Mouse (Mus musculus): ENCODE data around the gene Vkorc1.
A peak's percentile ranks its signal among the peaks of the same experiment; 100 is the strongest.
"Not testable (repeated sequence)": the region's sequence is repeated elsewhere in the genome, so short reads cannot be mapped to it uniquely, and the experiment has no call there.

Vkorc1 gene

DNA sequence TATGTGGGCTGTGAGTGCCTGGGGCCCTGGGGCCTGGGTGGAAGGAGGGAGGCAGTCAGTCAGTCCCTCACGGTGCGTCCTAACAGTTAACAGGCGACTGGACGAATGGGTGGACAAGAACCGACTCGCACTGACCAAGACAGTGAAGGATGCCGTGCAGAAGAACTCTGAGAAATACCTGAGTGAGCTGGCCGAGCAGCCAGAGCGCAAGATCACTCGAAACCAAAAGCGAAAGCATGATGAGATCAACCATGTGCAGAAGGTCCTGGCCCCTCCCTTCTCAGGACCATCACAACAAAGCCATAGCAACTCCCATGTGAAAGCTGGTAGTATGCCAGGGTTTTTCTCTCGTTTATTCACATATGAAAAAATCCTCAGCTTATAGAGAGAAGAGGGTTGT lies 19.9 kb upstream of the Vkorc1 start:
- DNase-seq (ENCODE audit: low spot score): no peak

DNA sequence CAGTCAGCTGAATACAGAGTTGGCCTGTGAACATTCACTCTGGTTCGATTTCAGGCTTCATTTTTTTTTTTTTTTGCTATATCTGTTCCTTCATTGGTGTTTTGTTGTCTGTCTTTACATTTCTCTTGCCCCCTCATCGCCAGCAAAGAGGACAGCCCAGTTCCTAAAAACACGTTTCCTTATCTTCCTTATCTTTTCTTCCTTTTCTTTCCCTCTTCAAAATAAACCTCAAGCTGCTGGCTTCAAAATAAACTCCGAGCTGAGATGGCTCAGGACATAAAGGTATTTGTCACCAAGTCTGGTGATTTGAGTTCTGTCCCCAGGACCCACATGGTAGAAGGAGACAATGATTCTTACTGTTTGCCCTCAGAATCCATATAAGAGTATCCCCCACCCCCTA lies 17.5 kb upstream of the Vkorc1 start:
- DNase-seq (ENCODE audit: low spot score): no peak

DNA sequence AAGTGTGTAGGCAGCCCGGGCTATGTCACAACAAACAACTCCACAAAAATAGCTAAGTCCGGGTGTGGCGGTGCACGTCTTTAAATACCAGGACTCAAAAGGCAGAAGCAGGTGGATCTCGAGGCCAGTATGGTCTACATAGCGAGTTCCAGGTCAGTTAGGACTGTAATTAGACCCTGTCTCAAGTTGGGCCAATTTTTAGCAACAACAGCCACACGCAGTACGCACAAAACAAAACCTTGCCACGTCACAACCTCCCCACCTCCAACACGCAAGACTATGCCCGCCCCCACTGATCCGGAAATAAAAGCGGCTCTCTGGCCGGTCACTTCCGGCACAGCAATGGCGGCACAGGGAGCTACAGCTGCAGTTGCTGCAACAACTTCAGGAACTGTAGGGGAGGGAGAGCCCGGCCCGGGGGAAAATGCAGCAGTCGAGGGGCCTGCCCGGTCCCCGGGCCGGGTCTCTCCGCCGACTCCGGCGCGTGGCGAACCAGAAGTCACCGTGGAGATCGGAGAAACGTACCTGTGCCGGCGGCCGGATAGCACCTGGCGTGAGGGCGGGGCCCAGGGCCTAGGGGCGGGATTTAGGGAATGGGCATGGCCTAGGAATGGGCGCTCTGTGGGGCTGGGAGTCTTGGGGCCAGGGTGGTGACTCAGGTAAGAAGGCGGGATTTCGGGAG lies 16.9 kb upstream of the Vkorc1 start, which contains the start of gene Kat8:
Gene Kat8 (plus strand): TSS at position 327 of the 682 bp plus-strand sequence.
- DNase-seq (ENCODE audit: low spot score): peak; percentile 91

DNA sequence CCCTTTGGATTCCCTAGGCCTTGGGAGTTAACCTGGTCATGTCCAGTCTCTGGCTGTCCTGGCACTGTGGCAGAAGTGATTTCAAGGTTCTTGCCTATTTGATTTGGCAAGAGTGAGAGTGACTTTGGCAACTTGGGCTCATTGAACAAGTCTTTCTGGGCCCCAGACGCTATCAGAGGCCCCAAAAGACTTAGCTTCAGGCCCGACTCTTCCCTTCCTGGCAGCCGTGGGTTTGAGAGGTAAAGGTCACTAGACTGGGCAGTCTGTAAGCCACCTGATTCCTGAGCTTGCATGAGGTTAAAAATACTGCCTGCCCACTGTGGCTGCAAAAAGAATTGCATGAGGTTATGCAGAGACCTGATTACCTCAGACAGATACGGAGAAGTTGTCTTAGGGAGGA lies 13.2 kb upstream of the Vkorc1 start:
- no peak for DNase-seq (ENCODE audit: low spot score)

DNA sequence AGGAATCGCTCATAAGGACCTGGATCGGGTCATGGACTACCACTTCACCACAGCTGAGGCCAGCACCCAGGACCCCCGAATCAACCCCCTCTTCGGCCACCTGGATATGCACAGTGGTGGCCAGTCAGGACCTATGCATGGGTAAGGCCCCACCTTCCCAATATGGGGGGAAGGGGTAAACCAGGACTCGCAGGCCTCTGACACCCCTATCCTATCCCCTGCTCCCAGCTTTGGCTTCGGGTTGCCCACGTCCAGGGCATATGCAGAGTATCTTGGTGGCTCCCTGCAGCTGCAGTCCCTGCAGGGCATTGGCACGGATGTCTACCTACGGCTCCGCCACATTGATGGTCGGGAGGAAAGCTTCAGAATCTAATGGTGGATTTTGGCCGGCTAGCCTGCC lies 12.5 kb upstream of the Vkorc1 start:
- DNase-seq (ENCODE audit: low spot score): no peak

DNA sequence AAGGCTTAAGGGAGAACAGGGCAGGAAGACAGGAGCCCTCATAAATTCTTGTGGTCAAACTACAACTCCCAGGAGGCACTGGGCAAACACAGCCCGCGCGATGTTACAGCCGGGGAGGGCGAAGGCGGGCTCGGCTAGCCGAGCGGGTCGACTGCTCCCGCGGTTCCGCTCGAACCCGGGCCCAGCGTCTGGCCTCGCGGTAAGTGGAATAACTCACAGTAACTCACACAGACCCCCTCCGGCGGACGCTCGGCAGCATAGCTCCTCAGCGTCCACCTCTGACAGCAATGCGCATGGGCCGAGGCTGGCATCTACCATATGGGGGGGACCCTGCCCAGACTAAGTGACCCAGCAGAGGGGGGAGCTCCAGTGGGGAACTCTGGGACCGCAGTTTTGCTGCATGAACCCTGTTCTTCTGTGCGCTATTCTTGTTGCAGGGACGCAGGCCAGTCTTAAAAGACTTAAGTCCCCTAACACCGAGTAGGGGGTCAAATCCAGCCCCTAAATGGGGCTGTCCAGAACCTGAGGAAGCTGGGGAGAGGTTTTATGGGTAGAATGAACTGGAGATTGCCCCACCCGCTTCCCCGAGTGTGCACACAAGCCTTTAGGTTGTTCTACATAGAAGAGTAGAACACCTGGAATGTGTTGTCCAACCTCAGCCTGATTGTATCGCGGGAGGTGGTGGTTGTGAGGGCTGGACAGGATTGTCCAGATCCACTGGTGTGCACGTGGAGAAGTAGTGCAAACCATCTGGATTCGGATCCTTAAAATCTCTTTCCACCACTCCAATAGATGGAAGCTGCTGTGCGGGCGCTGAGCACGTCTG lies 8.8 kb upstream of the Vkorc1 start, which contains the start of gene Bckdk:
Gene Bckdk (plus strand): TSS at position 112 of the 826 bp plus-strand sequence.
- DNase-seq (ENCODE audit: low spot score): peak; percentile 80

DNA sequence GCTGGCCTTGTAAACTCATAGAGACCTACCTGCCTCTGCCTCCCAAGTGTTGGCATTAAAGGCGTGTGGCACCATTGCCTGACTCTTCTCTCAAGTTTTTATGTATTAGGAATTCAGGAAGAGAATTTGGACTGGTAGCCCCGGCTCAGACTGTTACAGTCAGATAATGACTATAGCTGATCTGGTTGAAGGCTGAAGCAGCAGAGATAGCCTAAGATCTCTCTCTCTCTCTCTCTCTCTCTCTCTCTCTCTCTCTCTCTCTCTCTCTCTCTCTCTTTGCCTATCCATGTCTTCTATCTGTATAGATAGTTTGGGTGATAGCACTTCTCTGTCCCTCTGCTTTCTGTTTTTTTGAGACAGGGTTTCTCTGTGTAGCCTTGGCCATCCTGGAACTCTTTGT lies 6.4 kb upstream of the Vkorc1 start:
- DNase-seq (ENCODE audit: low spot score): no peak

DNA sequence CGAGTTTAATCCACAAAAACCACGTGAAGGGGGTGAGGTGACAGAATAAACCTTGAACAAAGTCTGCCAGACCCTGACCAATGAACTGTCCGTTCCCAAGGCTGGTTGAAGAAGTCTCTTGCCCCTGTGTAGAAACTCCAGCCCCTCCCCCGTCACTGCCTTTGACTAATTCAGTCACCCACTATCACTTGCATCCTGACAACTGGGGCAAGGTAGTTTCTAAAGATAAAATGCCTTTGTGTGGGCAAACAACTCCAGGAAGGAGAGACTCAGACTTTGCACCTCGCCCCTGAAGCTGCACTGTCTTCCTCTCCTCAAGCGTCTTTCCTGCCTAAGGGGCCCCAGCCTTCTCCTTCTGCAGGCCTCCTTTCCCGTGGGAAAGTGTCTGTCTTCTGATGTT lies 4.6 kb upstream of the Vkorc1 start:
- DNase-seq (ENCODE audit: low spot score): no peak

DNA sequence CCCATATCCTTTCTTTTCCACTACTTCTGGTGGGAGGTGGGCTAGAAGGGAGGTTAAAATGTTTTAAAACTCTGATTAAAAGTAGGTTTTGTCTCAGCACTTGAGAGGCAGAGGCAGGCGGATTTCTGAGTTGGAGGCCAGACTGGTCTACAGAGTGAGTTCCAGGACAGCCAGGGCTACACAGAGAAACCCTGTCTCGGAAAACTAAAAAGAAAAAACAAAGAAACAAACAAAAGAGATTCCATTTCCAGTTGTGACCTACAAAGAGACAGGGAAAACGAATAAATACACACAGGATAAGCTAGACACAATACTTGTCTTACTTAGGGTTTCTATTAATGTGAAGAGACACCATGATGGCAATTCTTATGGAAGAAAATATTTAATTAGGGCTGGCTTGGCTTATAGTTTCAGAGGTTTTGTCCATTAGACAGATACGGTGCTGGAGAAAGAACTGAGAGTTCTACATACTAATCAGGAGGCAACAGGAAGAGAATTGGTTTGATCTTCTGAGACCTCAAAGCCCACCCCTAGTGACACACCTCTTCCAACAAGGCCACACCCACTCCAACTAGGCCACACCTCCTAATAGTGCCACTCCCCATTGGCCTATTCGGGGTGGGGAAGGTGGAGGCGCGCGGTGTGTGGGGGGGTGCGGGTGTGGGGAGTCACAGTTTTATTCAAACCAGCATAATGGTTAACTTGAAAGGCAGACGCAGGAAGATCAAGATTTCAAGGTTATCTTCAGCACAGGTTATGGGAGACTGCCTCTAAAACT lies 3.0 kb upstream of the Vkorc1 start:
- no peak for DNase-seq (ENCODE audit: low spot score)

DNA sequence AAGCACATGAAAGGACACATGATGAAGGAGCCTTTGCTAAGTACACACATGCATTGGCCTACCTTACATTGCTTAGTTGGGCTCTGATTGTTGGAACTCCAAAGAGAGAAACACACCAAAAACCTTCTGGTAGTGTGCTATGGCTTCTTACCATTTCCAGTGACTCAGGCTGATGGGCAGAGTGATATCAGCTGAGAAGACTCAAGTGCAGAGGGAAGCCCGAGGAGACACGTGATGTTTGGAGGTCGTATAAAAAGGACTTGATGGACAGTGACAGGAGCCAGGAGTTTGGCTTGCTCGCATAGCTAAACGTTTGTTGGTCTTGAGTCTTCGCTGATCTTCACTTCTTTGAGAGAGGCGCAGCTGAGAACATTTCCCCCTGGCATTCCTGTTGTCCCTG lies 2.1 kb upstream of the Vkorc1 start:
- no peak for DNase-seq (ENCODE audit: low spot score)

DNA sequence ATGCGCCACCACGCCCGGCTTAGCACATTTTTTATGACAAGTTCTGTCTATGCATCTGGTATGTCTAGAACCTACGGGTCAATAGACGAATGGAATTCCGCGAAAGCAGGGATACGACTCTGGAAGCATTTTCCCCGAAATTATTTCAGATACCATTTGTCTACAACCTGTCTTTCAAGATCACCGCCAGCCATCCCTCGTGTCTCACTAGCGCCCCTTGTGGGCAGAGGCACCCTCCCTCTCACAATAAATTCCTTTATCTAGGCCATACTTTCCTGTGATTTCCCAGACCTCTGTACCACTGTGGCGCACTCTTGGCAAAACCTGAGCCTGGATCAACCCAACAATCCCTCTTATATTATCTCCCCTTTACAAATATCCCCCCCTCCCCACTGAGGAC lies 967 bp upstream of the Vkorc1 start:
- peak; percentile 60 for DNase-seq (ENCODE audit: low spot score)

DNA sequence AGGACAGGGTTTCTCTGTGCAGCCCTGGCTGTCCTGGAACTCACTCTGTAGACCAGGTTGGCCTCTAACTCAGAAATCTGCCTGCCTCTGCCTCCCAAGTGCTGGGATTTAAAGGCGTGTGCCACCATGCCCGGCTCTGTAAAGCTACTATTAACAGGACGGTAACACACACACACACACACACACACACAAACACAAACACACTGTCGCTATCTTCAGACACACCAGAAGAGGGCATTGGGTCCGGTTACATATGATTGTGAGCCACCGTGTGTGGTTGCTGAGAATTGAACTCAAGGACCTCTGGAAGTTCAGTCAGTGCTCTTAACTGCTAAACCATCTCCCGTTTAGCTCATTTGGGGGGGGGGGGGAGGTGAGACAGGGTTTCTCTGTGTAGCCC lies 474 bp upstream of the Vkorc1 start:
- not testable (repeated sequence) for DNase-seq (ENCODE audit: low spot score)

DNA sequence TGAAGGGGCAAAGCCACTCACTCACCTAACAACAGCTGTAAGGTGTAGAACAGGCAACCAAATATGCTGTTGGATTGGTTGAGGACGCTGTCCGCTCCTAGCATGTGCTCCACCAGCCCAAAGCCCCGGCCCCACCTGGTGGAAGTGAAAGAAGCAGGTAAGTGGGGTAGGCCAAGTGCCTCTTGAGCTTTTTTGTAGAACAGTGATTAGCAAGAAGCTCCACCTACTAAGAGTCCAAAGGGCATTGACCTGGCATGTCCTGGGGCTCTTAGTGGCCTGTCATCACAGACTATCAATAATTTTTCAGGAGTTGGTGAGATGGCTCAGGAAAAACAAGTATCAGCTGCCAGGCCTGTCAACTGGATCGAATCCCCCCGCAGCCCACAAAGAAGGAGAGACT lies 937 bp downstream of the Vkorc1 start:
- peak; percentile 24 for DNase-seq (ENCODE audit: low spot score)

DNA sequence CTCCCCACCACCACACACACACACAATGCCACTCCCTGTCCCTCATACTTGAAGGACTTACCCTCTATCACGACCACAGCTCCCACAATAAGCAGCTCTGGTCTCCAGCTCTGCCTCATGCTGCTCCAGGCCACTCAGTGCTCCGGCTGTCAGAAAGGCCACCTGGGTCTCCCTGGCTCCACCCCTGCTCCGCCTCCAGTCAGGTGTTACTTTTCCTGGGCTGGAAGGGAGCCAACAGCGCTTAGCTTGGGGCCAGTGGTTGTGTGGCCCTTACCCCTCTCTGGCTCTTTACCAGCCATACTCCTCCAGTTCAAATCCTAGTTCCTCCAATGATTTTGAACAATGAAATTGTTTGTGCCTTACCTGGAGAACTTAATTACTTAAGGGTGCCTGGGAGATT lies 4.6 kb downstream of the Vkorc1 start, which contains the start of gene Prss53:
Gene Prss53 (minus strand): TSS at position 173 of the 400 bp plus-strand sequence.
- peak; percentile 31 for DNase-seq (ENCODE audit: low spot score)

DNA sequence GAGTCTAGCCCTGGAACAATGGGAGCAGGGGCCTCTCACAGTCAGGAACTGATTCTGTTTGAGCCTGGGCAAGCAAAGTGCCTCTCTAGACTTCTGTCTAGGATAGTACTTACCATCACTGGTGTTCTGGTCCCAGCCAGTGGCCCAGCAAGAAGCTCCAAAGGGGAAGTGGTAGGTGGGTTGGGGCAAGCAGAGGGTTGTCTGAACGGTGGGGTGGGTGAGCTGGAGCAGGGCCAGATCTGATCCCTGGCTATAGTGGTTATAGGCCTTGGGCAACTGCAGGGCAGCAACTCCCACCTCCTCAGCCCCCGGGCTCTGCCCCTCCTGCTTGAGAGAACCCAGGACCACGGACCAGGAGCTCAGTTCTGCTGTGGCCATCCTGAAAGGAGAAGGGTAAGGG lies 6.6 kb downstream of the Vkorc1 start:
- DNase-seq (ENCODE audit: low spot score): no peak

DNA sequence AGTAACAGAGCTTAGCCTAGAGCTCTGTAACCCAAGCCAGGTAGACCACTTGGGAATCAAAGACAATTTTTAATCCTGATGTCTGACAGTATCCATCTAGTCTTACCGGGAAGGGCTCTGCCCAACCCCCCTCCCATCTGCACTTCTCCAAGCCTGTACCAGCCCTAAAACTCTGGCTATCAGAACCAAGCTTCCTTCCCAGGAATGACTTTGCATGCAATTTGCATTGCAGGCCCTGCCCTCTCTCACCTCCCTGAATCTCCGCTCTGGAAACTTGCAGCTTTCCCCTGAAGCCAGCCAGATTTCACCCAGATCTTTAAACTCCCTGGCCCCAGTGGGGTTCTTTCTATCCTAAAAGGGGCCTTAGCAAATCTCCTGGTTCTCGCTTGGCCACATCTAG lies 7.6 kb downstream of the Vkorc1 start:
- no peak for DNase-seq (ENCODE audit: low spot score)

DNA sequence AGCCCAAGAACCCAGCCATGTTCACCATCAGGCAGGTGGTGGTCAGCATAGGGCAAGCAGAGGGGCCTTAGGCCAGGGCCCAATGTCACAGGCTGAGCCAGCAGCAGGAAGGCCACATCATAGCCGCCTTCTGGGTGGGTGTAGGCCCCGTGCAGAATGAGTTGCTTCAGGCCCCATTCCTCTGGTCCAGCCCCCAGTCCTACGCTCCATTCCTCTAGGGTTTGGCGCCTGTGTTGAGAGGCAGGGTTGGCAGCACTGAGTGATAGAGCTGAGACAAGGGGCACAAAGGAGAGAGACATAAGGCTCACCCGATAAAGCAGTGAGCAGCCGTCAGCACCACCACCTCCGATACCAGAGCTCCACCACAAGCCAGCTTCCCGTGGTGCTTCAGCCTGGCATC lies 8.2 kb downstream of the Vkorc1 start:
- DNase-seq (ENCODE audit: low spot score): no peak

DNA sequence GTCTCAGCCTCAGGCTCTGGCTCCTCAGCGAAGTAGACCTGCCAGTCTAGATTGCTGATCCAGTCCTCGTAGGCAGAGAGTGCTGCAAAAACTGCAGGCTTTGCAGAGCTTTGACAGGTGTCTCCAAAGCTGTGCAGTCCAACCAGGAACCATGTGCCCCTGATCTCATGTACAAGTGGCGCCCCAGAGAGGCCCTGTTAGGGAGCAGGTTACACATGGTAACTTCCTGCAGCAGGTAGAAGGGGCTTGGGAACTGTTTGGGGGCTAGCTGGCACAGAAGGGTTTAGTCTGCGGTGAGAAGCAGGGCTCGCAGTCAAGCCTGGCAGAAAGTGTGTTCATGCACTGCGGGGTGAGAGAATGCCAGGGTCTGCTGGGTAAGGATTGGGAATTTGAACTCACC lies 8.9 kb downstream of the Vkorc1 start:
- DNase-seq (ENCODE audit: low spot score): no peak

DNA sequence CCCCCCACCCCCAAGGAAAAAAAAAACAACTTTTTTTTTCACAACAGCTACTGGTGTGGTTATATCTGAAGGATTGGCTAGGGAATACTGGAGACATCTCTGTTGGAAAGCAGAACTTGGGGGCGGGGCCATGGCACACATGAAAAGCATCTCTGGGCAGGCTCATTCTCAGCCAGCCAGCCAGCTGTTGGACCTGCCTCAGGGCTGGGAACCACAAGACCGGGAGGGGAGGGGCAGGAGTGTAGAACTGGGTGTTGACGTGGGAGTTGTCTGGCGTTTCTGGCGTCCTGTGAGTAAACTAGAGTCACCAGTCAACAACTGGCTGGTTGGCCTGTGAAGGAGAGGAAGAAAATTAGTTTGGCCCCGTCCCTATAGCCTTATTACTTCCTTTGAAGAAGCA lies 9.5 kb downstream of the Vkorc1 start:
- DNase-seq (ENCODE audit: low spot score): peak; percentile 63

DNA sequence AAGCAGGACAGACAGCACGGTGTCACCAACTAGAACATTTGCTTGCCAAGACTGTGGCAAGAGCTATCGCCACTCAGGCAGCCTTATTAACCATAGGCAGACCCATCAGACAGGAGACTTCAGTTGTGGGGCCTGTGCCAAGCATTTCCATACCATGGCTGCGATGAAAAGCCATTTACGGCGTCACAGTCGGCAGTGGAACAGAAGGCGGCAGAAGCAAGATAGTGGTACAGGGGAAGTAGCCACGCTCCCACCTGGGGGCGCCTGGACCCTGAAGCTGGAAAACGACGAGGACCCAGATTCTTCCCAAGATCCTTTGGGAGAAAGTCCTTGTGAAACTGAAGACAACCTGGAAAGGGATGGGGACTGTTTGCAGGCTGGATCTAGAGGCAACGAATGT lies 15.0 kb downstream of the Vkorc1 start:
- no peak for DNase-seq (ENCODE audit: low spot score)

DNA sequence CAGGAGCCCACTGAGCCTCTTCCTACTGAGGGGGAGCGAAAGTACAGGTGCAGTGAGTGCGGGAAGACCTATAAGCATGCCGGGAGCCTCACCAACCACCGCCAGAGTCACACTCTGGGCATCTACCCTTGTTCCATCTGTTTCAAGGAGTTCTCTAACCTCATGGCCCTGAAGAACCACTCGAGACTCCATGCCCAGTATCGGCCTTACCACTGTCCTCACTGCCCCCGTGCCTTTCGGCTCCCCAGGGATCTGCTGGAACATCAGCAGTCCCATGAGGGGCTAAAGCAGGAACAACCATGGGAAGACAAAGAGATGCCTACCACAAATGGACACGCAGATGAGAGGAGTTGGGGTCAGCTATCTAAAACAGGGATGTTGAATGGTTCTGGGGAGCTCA lies 16.1 kb downstream of the Vkorc1 start:
- DNase-seq (ENCODE audit: low spot score): no peak

DNA sequence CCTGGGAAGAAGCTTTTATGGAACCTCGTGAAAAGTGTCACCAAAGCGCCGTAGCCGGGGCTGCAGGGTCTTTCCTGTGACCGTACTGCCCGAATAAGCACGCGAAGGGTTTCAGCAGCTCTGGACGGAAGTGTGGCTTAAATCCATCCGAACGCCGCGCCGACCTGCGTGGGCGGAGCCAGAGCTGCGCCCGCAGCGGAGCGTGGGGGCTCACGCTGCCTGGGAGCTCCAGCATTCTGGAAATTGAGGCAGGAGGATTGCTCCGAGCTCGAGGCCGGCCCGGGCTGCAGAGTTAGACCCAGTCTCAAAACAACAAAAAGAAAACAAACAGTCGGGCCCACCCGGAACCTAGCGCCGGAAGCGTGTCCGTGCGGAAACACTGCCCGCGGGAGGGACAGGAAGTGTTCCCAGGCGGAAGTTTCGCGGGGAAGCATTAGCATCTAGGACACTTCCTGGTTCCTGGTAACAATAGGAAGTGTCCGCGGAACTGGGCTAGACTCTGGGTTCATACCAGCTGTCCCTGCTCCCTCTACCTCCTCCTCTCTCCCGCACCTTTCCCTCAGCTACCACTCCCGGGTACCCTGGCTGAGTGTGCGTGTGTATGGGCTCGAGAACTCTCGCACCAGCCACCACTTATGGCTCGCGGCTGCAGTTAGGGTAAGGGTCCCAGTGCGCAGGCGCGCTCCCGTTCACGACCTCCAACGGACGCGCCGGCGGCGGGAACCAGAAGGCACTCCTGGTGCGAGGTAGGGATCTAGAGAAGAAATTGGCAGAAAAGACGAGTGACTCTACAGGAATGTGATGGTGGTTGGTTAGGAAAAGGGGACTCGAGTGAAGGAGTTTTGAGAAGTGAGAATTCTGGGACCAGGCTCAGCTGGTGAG lies 18.7 kb downstream of the Vkorc1 start, which contains the start of gene Zfp668:
Gene Zfp668 (minus strand): TSS at position 362 of the 882 bp plus-strand sequence.
- peak; percentile 92 for DNase-seq (ENCODE audit: low spot score)
